Mouse (Mus musculus): Measurements from ENCODE around the gene Ccdc158.

Ccdc158 gene

DNA sequence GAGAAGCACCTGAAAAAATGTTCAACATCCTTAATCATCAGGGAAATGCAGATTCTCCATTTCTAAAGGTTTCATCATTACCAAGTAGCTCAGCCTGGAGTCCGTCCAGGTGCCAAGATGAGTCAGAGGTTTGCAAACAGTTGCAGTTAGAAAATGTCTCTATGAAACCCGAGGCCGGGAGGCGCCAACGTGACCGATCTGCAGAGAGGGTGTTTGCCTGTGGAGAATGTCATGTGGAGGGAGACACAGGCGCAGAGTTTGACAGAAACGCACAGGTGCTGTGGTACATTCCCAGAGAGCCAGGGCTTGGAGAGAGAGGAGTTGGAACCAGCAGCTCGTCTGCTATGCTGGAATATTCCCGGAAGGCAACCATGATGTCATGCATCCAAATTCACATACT lies 76.0 kb downstream of the Ccdc158 start:
- no peak for DNase-seq

GRCm38 (mm10) chr5:92596865-92597264 lies 78.2 kb downstream of the Ccdc158 start:
- no peak for DNase-seq

DNA sequence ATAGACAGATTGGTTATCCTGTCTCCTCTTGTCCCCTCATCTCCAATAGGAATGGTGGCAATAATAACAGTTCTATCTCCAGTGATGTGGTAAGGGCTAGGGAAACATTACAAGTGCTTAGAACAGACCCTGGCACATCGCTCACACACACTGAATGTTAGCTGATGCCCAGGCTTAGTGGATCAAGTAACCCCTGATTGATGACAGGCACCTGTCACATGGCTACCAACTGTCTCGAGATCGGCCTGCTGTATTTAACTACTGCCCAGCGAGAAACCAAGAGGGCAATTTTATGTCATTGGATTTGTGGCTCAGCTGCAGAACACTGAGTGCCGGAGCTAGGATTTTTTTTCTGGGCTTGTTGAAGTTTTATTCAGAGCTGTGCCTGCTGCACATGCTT lies 80.0 kb downstream of the Ccdc158 start:
- DNase-seq, result no peak

DNA sequence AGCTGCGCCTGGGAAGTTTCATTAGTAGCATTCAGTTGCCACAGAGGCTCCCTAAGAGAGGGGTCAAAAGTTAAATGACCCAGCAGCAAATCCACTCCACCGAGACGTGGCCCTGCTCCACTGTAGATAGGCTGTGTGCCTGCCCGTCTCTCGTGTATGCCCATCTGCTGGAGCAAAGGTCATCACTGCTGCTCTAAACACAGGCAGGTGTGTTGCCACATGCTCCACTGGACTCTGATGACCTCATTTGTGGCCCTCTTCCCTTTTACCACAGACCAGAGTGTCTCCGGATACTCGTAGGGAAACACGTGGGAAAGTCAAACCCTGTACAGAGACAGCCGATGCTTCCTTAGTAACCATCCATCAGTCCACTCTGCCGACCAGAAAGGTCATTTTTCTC lies 89.1 kb downstream of the Ccdc158 start:
- peak; percentile 14 to 68 for DNase-seq

GRCm38 (mm10) chr5:92579559-92579958 lies 95.5 kb downstream of the Ccdc158 start:
- DNase-seq, result no peak

GRCm38 (mm10) chr5:92571232-92571631 lies 103.8 kb downstream of the Ccdc158 start:
- DNase-seq, result peak; percentile 39 to 58

DNA sequence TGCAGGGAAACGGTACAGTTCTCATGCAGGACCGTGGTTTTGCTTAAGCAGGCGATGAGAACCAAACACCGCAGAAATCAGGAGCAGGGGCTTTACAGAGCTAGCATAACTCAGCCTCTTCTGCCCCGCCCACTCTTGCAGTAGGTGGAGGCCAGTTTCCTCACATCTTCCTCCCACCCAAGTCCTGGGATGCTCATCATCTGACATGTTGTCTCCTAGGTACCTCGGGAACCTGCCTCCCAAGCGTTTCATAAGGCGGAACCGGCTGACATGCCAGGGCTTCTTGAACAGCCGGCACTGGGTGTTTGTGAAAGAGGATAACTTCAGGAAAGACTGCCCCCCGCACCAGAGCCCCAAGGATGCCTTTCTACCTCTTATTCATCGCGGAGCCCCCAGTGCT lies 113.1 kb downstream of the Ccdc158 start:
- no peak for DNase-seq

GRCm38 (mm10) chr5:92560201-92560600 lies 114.9 kb downstream of the Ccdc158 start:
- DNase-seq, result no peak
